Mouse (Mus musculus) regulatory T cell (primary cell): ENCODE measurements at regions not wholly inside any gene's neighbourhood (a gene's known extent, or its start where the extent isn't known, plus 50 kb on each side); places are given as distances from the start of the nearest gene placed in this dataset.

Experiments
- in situ Hi-C: fragments of 300-600 bp; cut with MboI, MseI; formaldehyde crosslinking; loops from one replicate; pipeline ENCODE4 v1.15.1; 2025; ENCODE audit warnings: high pct_unique_total_duplicates

- in situ Hi-C loops = no loop called here
These were observed 261.1 kb downstream of the Tgfb2 start for GRCm38 (mm10) chr1:186444701-186445131.

GRCm38 (mm10) chr1:186442160-186442559 lies 263.6 kb downstream of the Tgfb2 start:
- in situ Hi-C loops = no loop called here

- in situ Hi-C loops = no loop called here
These were observed 270.3 kb downstream of the Tgfb2 start for GRCm38 (mm10) chr1:186435336-186435972.

- in situ Hi-C loops = no loop called here
These were observed 271.0 kb downstream of the Tgfb2 start for GRCm38 (mm10) chr1:186434782-186435181.

GRCm38 (mm10) chr1:186434007-186434406 lies 271.8 kb downstream of the Tgfb2 start:
- in situ Hi-C loops = no loop called here

- in situ Hi-C loops = no loop called here
These were observed 272.6 kb downstream of the Tgfb2 start for GRCm38 (mm10) chr1:186433169-186433665.

GRCm38 (mm10) chr1:186425421-186425820 lies 280.4 kb downstream of the Tgfb2 start:
- in situ Hi-C loops = no loop called here

GRCm38 (mm10) chr1:186424084-186424483 lies 281.7 kb downstream of the Tgfb2 start:
- in situ Hi-C loops = no loop called here

GRCm38 (mm10) chr1:186417101-186417500 lies 288.7 kb downstream of the Tgfb2 start:
- in situ Hi-C loops = no loop called here

GRCm38 (mm10) chr1:186415321-186415720 lies 290.5 kb downstream of the Tgfb2 start:
- in situ Hi-C loops = no loop called here

GRCm38 (mm10) chr1:186413886-186414245 lies 291.9 kb downstream of the Tgfb2 start:
- in situ Hi-C loops = no loop called here

- in situ Hi-C loops = no loop called here
These were observed 292.5 kb downstream of the Tgfb2 start for GRCm38 (mm10) chr1:186413064-186413885.

- in situ Hi-C loops = no loop called here
These were observed 293.5 kb downstream of the Tgfb2 start for GRCm38 (mm10) chr1:186412296-186412695.

- in situ Hi-C loops = no loop called here
These were observed 291.9 kb upstream of the Lyplal1 start for GRCm38 (mm10) chr1:186408986-186409441.

GRCm38 (mm10) chr1:186407656-186408055 lies 290.5 kb upstream of the Lyplal1 start:
- in situ Hi-C loops = no loop called here

GRCm38 (mm10) chr1:186405693-186406092 lies 288.6 kb upstream of the Lyplal1 start:
- in situ Hi-C loops = no loop called here

- in situ Hi-C loops = no loop called here
These were observed 282.7 kb upstream of the Lyplal1 start for GRCm38 (mm10) chr1:186399762-186400161.

- in situ Hi-C loops = no loop called here
These were observed 275.9 kb upstream of the Lyplal1 start for GRCm38 (mm10) chr1:186393005-186393404.

GRCm38 (mm10) chr1:186384440-186384839 lies 267.3 kb upstream of the Lyplal1 start:
- in situ Hi-C loops = no loop called here

GRCm38 (mm10) chr1:186383453-186383852 lies 266.3 kb upstream of the Lyplal1 start:
- in situ Hi-C loops = no loop called here

GRCm38 (mm10) chr1:186383006-186383405 lies 265.9 kb upstream of the Lyplal1 start:
- in situ Hi-C loops = no loop called here

- in situ Hi-C loops = loop anchor here (10.0 kb wide), 1 partner anchor 1955 kb away; no protein-coding TSS in a partner anchor
These were observed 263.1 kb upstream of the Lyplal1 start for GRCm38 (mm10) chr1:186379938-186380847.
